Mouse (Mus musculus) ES-E14 (cell line): Measurements from ENCODE around the gene Trip11.

ENCODE experiments used
- HCFC1 ChIP-seq: IDR thresholded peaks from 2 replicates; pipeline ENCODE4 v1.6.1; 2012; ENCODE audit warnings: low read length, inconsistent platforms, borderline replicate concordance; ENCODE audit not compliant: insufficient read depth
- ZC3H11A ChIP-seq: IDR thresholded peaks from 2 replicates; pipeline ENCODE4 v1.6.1; 2012; ENCODE audit warnings: low read depth, mild to moderate bottlenecking, inconsistent platforms, low read length, borderline replicate concordance

GRCm38 (mm10) chr12:101789250-101789649, 123.8 kb downstream of the Trip11 start:
- TF ChIP-seq HCFC1 (no peak), ZC3H11A (no peak)
